Mouse (Mus musculus) lung, postnatal 0 days (tissue): ENCODE results near the gene Matn1.

Experiments
- CTCF ChIP-seq: IDR thresholded peaks from 2 replicates; pipeline ENCODE4 v1.5.1; 2016; ENCODE audit warnings: antibody characterized with exemption, mild to moderate bottlenecking
- EP300 ChIP-seq: IDR thresholded peaks from 2 replicates; pipeline ENCODE4 v1.6.1; 2016; ENCODE audit warnings: antibody characterized with exemption, mild to moderate bottlenecking, control low read depth

DNA sequence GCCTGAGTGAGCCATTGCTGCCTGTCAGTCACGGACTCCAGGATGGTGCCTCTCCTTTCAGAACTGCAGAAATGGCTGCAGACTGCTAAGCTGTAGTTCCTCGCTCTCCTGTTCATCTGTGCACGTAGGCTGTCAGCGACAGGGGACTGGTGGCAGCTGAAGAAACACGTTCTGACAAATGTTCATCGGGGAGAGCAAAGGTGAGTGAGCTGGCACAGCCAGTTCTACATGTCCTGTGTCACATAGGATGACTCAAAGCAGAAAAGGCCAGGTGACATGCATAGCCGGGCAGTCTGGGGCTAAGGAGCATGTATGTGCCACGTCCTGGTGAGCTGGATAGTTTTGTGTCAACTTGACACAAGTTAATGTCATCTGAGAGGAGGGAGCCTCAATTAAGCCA is 50.4 kb downstream of the Matn1 start:
- TF ChIP-seq CTCF (no peak), EP300 (no peak)
